Mouse (Mus musculus): Measurements from ENCODE around the gene Olfr612.
"Not testable (repeated sequence)": the region's sequence is repeated elsewhere in the genome, so short reads cannot be mapped to it uniquely, and the experiment has no call there.

The Olfr612 gene

DNA sequence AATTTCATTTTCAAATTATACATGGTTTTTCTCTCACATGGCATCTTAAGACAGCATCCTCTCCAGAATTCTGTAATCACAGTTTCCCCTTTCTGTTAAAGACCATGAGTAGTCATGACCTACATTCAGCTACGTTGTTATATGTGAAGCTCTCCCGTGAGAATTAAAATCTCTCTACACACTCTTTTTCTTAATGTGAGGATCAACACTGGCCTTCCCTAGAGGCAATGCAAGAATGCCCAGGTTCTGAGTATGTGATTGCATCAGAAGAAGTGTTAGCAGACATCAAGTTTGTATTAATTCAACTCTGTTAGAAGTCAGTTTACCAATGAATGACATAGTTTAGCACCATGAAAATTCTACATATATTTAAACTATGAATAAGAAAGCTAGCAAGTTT lies at the start of gene Olfr612:
Olfr612 (minus strand) TSS at position 101 of the 400 bp plus-strand sequence.
- not testable (repeated sequence) for DNase-seq (ENCODE audit: low spot score in 2 of 2)

GRCm38 (mm10) chr7:103589803-103590202 lies 47.3 kb upstream of the Olfr612 start, which contains the start of gene Olfr618:
Gene Olfr618 (plus strand): TSS chr7:103590103.
- no peak for DNase-seq (ENCODE audit: low spot score in 2 of 2)

DNA sequence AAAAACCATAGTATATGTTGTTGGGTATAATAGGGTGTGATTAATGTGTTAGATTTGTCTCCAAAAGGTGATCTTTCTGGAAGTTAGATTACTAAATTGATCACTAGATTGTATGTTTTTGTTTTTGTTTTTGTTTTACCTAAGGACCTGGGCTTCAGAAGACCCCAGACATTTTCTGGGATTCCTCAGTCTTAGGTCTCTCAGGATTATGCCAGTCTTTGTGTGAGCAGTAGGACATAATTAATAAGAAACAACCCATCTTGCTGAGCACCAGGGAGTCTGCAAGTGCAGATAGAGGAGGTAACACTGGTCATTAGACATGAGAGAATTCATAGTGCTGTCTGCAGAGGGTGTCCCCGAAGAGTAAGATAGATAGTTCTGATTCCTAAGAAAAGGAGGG lies 30.2 kb upstream of the Olfr612 start, which contains the start of gene Olfr617:
Olfr617 (plus strand) TSS at position 301 of the 400 bp plus-strand sequence.
- no peak for DNase-seq (ENCODE audit: low spot score in 2 of 2)

DNA sequence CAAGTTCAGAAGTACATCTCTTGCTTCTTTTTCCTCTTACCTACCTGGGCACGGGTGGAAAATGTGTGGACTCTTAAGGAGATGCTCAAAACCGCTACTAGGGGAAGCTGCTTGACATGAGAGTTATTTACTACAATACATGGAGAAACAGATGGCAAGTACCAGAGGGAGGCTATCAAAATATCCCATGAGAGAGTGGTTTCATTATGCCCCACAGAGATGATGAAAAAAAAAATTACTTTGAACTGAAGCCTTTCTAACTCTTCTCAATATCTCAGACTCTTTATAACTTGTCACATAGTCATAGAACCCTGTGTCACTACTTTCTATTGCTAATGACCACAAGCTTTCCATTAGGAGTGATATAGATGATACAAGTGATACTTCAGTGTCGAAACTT lies 26.5 kb upstream of the Olfr612 start, which contains the start of gene Olfr616:
Olfr616 (minus strand) TSS at position 101 of the 400 bp plus-strand sequence.
- no peak for DNase-seq (ENCODE audit: low spot score in 2 of 2)

GRCm38 (mm10) chr7:103555779-103556178 lies 13.3 kb upstream of the Olfr612 start, which contains the start of gene Olfr615:
Gene Olfr615 (plus strand): TSS chr7:103556079.
- DNase-seq (ENCODE audit: low spot score in 2 of 2), result no peak

DNA sequence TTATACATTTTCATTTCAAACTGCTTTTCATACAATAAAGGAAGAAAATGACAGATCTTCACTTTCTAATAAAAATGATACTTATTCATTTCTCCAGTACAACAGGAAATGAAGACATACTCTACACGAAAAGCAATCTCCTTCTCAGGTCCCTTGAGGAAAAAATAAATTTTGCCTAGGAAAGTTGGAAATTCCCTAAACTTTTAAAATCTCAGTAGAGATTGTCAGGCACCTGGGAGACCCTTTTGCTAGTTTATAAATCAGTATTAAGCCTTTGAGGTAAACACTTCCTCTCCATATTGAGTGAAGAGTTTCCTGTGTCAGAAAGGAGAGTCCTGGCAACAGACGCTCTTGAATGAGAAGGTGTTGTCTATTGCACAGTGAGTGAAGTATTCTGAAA lies 5.3 kb upstream of the Olfr612 start, which contains the start of gene Olfr613:
Olfr613 (plus strand) TSS at position 301 of the 400 bp plus-strand sequence.
- DNase-seq (ENCODE audit: low spot score in 2 of 2), result no peak

GRCm38 (mm10) chr7:103520746-103521145 lies 21.8 kb downstream of the Olfr612 start, which contains the start of gene Olfr611:
Gene Olfr611 (minus strand): TSS chr7:103520846.
- not testable (repeated sequence) for DNase-seq (ENCODE audit: low spot score in 2 of 2)

DNA sequence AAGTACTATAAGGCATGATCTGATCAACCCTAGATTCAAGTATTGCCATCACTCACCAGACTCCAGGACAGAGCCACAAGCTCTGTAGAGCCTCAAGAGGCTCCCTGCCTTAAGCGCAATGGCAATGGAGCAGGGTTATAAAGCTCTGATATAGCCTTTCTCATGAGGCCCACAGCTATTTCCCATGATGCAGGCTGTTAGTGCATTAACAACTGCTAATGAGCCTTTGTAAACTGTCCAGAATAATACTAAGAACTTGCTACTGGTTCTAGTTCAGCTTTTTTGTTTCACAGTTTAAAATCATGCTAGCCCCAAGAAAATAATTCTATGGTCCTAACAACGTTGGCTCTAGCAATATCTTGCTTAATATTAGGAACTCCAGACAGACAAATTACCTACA lies 30.5 kb downstream of the Olfr612 start, which contains the start of gene Olfr610:
Olfr610 (minus strand) TSS at position 101 of the 400 bp plus-strand sequence.
- DNase-seq (ENCODE audit: low spot score in 2 of 2), result no peak

DNA sequence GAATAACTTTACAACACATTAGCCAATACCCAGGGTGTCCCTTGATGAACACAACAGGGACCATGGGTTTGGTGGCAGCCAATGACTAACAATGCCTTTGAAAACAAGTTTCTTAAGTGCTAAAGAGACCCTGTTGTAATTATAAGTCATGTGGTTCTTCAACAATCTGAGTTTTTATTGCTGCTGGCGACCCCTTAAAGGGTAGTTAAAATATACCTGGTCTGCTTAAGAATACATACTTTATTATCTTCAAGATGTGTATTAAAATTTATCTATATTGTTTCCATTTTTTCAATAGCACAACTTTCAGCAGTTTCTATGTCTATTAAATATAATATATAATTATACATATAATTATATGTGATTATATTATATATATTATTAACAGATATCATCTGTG lies 44.6 kb downstream of the Olfr612 start, which contains the start of gene Olfr609:
Olfr609 (minus strand) TSS at position 101 of the 400 bp plus-strand sequence.
- no peak for DNase-seq (ENCODE audit: low spot score in 2 of 2)
